Mouse (Mus musculus) stomach, embryonic 14.5 days (tissue): Measurements from ENCODE around the gene Mpzl1. TPM values are rescaled to one million over a fixed set of nuclear protein-coding genes. Genes with fewer than 3 reads are reported as not detected.

ENCODE experiments used
- ATAC-seq: fragments of 200-750 bp; cut with Nextera tagmentation; 2 replicates; pipeline ENCODE4 v1.8.0; 2017; ENCODE audit warnings: low read depth, moderate TSS enrichment; ENCODE audit not compliant: insufficient number of reproducible peaks, insufficient read depth, low FRiP score
- H3K27ac ChIP-seq: fragments of 300-500 bp; sonication (generic); 2 replicates; pipeline ENCODE4 v1.5.1; 2014; ENCODE audit warnings: mild to moderate bottlenecking, low read length, moderate library complexity, mixed read lengths
- H3K27me3 ChIP-seq: fragments of 300-500 bp; sonication (generic); 2 replicates; pipeline ENCODE4 v1.6.1; 2014; ENCODE audit warnings: low read length, control low read depth, mixed read lengths; ENCODE audit not compliant: control insufficient read depth, insufficient read depth
- H3K36me3 ChIP-seq: fragments of 300-500 bp; sonication (generic); 2 replicates; pipeline ENCODE4 v1.6.1; 2014; ENCODE audit warnings: mild to moderate bottlenecking, control low read depth, low read length, moderate library complexity, mixed read lengths; ENCODE audit not compliant: control insufficient read depth, insufficient read depth
- H3K4me1 ChIP-seq: fragments of 300-500 bp; sonication (generic); 2 replicates; pipeline ENCODE4 v1.6.1; 2014; ENCODE audit warnings: low read length, control low read depth, mixed read lengths; ENCODE audit not compliant: control insufficient read depth, insufficient read depth
- H3K4me2 ChIP-seq: fragments of 300-500 bp; sonication (generic); replicated peaks from 2 replicates; pipeline ENCODE4 v1.6.1; 2014; ENCODE audit warnings: low read depth, low read length, control low read depth
- H3K4me3 ChIP-seq: fragments of 300-500 bp; sonication (generic); 2 replicates; pipeline ENCODE4 v1.5.1; 2014; ENCODE audit warnings: low read depth, low read length, control low read depth
- H3K9ac ChIP-seq: fragments of 300-500 bp; sonication (generic); replicated peaks from 2 replicates; pipeline ENCODE4 v1.6.1; 2014; ENCODE audit warnings: low read depth, mild to moderate bottlenecking, control low read depth, low read length, moderate library complexity, mixed read lengths
- H3K9me3 ChIP-seq: fragments of 300-500 bp; sonication (generic); 2 replicates; pipeline ENCODE4 v1.6.1; 2016; ENCODE audit warnings: low read depth, low read length, control low read depth; ENCODE audit not compliant: control insufficient read depth
- WGBS: fragments of 180-500 bp; shearing (Covaris S2); extraction: QIAGEN DNeasy Blood & Tissue Kit; methylation state at CpG from one replicate; pipeline ENCODE4 v1.1.7; 2014; 5-methylcytosine and 5-hydroxymethylcytosine counted together
- polyA plus RNA-seq: library from polyadenylated mRNA; unstranded; fragments of >200 nt; fragmentation: Nextera tagmentation; extraction: Ambion mirVana; gene quantifications from 2 replicates; pipeline ENCODE4 v1.2.1, GENCODE M21; 2014

The Mpzl1 gene
- polyA plus RNA-seq, 1 experiment from 2014 or later, result 201 TPM

DNA sequence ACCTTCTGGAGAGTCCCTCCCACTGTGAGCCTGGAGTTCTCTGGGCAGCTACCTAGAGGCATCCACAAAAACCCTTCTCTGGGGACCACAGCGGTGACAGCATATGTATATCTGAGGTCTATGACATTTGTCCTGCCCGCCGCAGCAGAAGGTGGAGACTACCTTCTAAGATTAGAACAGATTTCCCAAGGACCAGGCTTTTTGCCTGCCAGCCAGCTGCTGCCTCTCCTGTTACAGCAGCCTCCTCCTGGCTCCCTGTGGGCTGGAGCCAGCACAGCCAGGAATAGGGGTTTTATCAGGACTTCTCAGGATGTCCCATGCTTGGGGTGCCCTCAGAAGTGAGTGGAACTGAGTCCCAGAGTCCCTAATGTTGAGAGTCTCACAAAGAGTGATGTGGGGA is 42.7 kb upstream of the Mpzl1 start:
- no peaks in the 10 kb centered on the region for H3K9me3 ChIP-seq
- no peak for ATAC-seq
- H3K9ac ChIP-seq, result no peak overlapping the region
- no peak overlapping the region for H3K4me3 ChIP-seq
- no peak overlapping the region for H3K4me2 ChIP-seq
- H3K27me3 ChIP-seq, result no peaks in the 10 kb centered on the region
- no peak overlapping the region for H3K27ac ChIP-seq
- no peaks in the 10 kb centered on the region for H3K4me1 ChIP-seq
- H3K36me3 ChIP-seq, result peaks cover 2% of the 10 kb centered on the region; the same call in 1 of the 2 replicates
- WGBS, result 73% methylated on average over 3 of the region's 3 CpGs

DNA sequence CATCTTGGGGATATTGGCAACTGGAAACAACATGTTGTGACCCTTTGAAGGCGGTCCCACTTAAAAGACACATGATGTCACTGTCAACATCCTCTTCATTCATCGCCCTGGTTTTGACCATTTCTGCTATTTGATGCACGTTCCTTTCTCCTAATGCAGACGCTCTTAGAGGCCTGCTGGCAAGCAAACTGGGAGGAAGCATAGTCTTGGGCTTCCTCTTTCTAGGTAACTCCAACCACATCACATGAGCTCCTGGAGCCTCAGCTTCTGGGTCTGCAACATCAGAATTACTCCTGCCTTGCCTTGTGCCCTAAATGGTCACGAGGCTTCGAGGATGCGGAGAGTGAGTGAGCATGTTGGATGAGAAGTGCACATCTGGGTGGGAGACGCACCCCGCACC is 40.8 kb upstream of the Mpzl1 start:
- Histone ChIP-seq H3K9me3 (no peaks in the 10 kb centered on the region), H3K27ac (no peak overlapping the region), H3K4me3 (no peak overlapping the region), H3K4me1 (no peaks in the 10 kb centered on the region), H3K9ac (no peak overlapping the region), H3K4me2 (no peak overlapping the region), H3K36me3 (peaks cover 2% of the 10 kb centered on the region; the same call in 1 of the 2 replicates), H3K27me3 (no peaks in the 10 kb centered on the region)
- WGBS, result 89% methylated on average over 9 of the region's 9 CpGs
- no peak for ATAC-seq

DNA sequence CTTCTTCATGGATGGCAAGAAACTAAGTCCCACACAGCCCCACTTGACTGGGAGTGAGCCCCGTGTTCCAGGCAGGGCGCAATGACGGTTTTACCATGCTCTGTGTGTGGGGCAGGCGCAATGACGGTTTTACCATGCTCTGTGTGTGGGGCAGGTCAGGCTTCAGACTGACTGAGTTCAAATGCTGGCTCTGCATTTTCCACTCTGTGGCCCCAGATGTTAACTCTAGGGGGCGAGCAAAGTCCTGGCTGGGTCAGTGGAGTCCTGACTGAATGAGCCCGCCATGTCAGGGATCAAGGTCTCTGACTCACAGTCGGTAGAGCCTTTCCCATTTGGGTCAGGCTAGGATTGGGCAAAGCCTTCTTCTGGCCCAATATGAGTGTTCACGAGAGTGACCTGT is 38.0 kb upstream of the Mpzl1 start:
- Histone ChIP-seq H3K27ac (no peak overlapping the region), H3K27me3 (no peaks in the 10 kb centered on the region), H3K9ac (no peak overlapping the region), H3K4me3 (no peak overlapping the region), H3K9me3 (no peaks in the 10 kb centered on the region), H3K4me1 (no peaks in the 10 kb centered on the region), H3K36me3 (0 out of 2 replicates have a peak, but pooled peaks cover 4% of the 10 kb centered on the region), H3K4me2 (no peak overlapping the region)
- WGBS, result 79% methylated on average over 9 of the region's 9 CpGs
- ATAC-seq, result no peak

DNA sequence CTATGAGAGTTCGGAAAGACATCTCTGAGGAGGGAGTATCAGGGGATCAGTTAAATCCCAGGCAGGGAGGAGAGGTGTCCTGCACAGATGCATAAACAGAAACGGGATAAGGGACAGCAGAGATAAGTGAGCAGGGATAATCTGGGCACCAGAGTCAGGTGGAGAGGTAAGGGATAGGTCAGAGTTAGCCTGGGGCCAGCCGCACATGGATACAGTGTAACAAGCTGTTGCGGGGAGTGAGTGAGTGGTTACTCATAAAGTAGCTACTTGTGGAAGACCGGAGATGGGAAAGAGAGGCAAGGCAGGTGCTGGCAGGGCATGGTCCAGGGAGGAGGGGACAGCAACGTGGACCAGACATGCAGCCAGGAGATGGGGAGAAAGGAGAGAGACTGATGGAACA is 35.7 kb upstream of the Mpzl1 start:
- H3K36me3 ChIP-seq, result 0 out of 2 replicates have a peak, but pooled peaks cover 4% of the 10 kb centered on the region
- H3K4me2 ChIP-seq, result no peak overlapping the region
- ATAC-seq, result no peak
- WGBS, result 72% methylated on average over 6 of the region's 6 CpGs
- no peak overlapping the region for H3K9ac ChIP-seq
- H3K27ac ChIP-seq, result no peak overlapping the region
- H3K27me3 ChIP-seq, result no peaks in the 10 kb centered on the region
- no peaks in the 10 kb centered on the region for H3K4me1 ChIP-seq
- H3K4me3 ChIP-seq, result no peak overlapping the region
- no peaks in the 10 kb centered on the region for H3K9me3 ChIP-seq

DNA sequence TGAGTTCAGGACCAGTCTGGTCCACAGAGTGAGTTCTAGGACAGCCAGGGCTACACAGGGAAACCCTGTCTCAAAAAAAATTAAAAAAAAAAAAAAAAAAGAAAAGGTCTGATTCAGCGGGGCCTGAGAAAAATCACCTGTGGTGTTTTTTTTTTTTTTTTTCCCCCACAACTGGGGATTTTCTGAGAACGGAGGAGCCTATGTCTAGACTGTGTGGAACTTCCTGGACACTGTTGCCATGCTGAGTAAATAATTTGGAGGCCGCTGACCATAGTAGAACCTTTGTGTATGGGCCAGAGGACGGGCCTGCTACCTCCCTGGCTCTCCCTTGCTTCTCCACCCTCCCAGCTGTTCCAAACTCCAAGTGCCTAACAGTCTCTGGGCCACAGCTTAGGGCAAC is 34.6 kb upstream of the Mpzl1 start:
- Histone ChIP-seq H3K36me3 (0 out of 2 replicates have a peak, but pooled peaks cover 4% of the 10 kb centered on the region), H3K9me3 (no peaks in the 10 kb centered on the region), H3K4me3 (no peak overlapping the region), H3K27me3 (no peaks in the 10 kb centered on the region), H3K9ac (no peak overlapping the region), H3K27ac (no peak overlapping the region), H3K4me1 (no peaks in the 10 kb centered on the region), H3K4me2 (no peak overlapping the region)
- WGBS, result 62% methylated on average over 4 of the region's 4 CpGs
- ATAC-seq, result no peak

DNA sequence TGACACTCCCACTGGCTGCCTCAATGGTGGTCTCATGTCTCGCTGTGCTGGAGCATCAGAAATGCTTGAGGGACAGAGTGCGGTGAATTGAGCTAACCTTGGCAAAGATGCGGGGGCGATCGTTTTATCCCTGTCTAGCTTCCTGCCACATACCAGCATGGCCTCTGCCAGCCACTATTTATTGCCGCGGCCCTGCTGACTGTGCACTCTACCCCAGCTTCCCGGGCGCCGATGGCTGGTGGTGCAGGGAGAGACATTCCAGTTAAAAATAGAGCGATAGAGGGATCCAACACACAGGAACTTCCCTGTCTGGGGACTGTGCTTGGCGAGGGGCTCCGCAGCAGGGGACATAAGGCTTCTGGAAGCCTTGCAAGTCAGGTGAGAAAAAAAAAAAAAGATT is 33.0 kb upstream of the Mpzl1 start:
- Histone ChIP-seq H3K27me3 (no peaks in the 10 kb centered on the region), H3K9me3 (no peaks in the 10 kb centered on the region), H3K4me3 (no peak overlapping the region), H3K27ac (no peak overlapping the region), H3K36me3 (0 out of 2 replicates have a peak, but pooled peaks cover 8% of the 10 kb centered on the region), H3K9ac (no peak overlapping the region), H3K4me2 (no peak overlapping the region), H3K4me1 (no peaks in the 10 kb centered on the region)
- WGBS, result 49% methylated on average over 13 of the region's 13 CpGs
- no peak for ATAC-seq

DNA sequence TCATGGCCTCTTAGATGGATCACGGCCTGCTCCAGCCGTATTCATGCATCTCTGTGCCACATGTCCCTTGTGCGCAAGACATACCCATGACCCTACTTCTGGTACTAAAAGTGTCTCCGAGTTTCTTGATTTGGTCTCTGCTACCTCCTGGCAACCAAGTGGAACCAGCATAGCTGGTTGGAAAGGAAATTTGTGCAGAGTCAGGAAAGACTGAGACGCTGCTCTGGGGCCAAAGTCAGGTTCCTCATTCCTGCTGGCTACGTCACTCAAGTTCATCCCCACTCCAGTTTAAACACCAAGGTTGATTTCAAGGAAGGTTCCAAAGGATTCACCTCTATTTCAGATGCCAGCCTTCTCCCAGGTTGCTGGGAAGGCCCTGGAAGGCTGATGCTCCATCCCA is 32.6 kb upstream of the Mpzl1 start:
- H3K4me1 ChIP-seq, result no peaks in the 10 kb centered on the region
- H3K4me3 ChIP-seq, result no peak overlapping the region
- H3K4me2 ChIP-seq, result no peak overlapping the region
- no peak overlapping the region for H3K9ac ChIP-seq
- H3K27me3 ChIP-seq, result no peaks in the 10 kb centered on the region
- peaks cover 8% of the 10 kb centered on the region; the same call in 1 of the 2 replicates for H3K36me3 ChIP-seq
- WGBS, result 90% methylated on average over 6 of the region's 6 CpGs
- no peak overlapping the region for H3K27ac ChIP-seq
- ATAC-seq, result no peak
- no peaks in the 10 kb centered on the region for H3K9me3 ChIP-seq

DNA sequence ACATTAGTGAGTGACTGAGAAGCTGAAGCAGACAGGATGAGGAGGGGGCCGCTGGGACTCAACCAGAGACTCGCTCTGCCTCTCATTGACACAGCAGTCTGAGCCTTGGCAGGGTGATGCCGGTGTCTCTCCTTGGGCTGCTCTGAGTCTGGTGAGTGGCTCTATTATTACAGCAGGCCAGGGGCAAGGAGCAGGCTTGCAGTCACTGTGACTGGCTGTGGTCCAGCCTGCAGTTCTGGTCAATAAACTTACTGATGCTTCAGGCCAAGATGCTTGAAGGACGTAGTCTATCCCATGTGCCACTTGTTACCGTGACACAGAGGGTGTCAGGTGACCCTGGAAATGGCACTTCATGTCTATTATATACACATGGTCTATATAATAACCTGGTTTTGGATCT is 31.4 kb upstream of the Mpzl1 start:
- no peak for ATAC-seq
- H3K4me2 ChIP-seq, result no peak overlapping the region
- WGBS, result 83% methylated on average over 5 of the region's 5 CpGs

DNA sequence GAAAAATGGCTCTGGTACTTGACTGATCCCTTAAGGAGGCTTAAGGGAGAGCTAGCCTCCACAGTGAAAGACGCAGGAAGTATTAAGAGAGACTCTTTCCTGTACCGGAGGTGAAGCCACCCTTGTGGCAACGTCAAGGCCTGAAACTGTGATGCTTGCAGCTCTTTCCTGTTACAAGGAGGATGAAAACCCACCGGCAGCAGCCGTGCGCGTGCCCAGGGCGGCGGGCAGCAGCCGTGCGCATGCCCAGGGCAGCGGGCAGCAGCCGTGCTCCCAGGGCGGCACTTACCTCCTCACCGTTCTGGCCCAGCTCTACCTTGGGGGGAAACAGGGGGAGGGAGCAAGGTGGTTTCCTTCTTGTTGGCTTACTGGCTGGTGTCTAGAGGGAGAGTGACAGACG is 28.9 kb upstream of the Mpzl1 start:
- no peaks in the 10 kb centered on the region for H3K4me1 ChIP-seq
- H3K4me2 ChIP-seq, result no peak overlapping the region
- WGBS, result 73% methylated on average over 16 of the region's 16 CpGs
- H3K9me3 ChIP-seq, result no peaks in the 10 kb centered on the region
- no peak overlapping the region for H3K4me3 ChIP-seq
- H3K36me3 ChIP-seq, result peaks cover 8% of the 10 kb centered on the region; the same call in 1 of the 2 replicates
- H3K9ac ChIP-seq, result no peak overlapping the region
- ATAC-seq, result no peak
- H3K27ac ChIP-seq, result peak overlapping the region; percentile 13; the same call in 1 of the 2 replicates
- no peaks in the 10 kb centered on the region for H3K27me3 ChIP-seq

More for the DNA sequence above, 31.4 kb upstream of the Mpzl1 start:
- H3K4me1 ChIP-seq, result no peaks in the 10 kb centered on the region
- H3K9me3 ChIP-seq, result no peaks in the 10 kb centered on the region
- peaks cover 8% of the 10 kb centered on the region; the same call in 1 of the 2 replicates for H3K36me3 ChIP-seq
- H3K4me3 ChIP-seq, result no peak overlapping the region
- no peaks in the 10 kb centered on the region for H3K27me3 ChIP-seq
- no peak overlapping the region for H3K9ac ChIP-seq
- no peak overlapping the region for H3K27ac ChIP-seq
